8 mouse cellular contexts compared by ENCODE assay signal in the genomic region with DNA sequence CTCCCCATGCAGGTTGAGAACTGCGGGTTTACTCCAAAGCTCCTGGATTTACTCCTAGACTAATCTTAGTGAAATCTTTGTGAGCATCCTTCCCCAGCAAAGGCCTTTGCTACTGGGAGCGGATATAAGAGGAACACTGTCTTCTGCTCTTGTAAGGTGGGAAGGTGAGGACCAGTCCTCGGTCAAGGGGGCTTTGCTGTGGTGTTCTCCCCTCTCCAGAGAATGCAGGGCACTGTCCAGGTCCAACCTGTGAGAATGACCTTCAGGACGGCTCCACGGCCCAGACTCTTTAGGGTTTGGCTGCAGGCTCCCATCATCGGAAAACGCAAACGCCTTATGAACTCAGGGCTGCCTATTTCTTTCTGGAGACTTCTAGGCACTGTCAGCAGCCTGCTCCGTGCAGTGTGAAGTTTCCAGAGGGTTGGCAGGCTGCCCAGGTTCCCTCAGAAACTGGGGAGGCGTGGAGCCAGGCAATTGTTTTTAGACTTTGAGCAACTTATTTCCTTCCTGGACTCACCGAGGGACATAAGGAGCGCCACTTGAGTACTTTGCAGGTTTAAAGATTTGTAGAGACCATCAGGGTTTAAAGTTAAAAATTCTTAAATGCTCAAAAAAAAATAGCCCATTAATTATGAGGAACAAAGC.
DNase-seq lines count a peak whose midpoint lies in the region; ATAC-seq and TF ChIP-seq lines count a peak whose summit lies in the region.

No protein-coding gene starts in this region.

- H3K36me3 ChIP-seq in midbrain, embryonic 16.5 days (ENCODE audit: control insufficient read depth, insufficient read depth, low read length): no peaks in the 10 kb centered on the region
- H3K36me3 ChIP-seq in midbrain, embryonic 15.5 days (replicated peaks): no peaks in the 10 kb centered on the region
- no peaks in the 10 kb centered on the region for H3K36me3 ChIP-seq in forebrain, embryonic 15.5 days
- no peaks in the 10 kb centered on the region for H3K36me3 ChIP-seq in heart, embryonic 14.5 days (ENCODE audit: control insufficient read depth, insufficient read depth, low read length)
- no peaks in the 10 kb centered on the region for H3K36me3 ChIP-seq in thymus, adult 2 months (ENCODE audit: control insufficient read depth, insufficient read depth, low read length)

- DNase-seq in layer of hippocampus, adult 2 months (ENCODE audit: low spot score in 2 of 2): peak; percentile 39 to 49
- DNase-seq in lung, postnatal 14 days: peak; percentile 90
- peak; percentile 55 for DNase-seq in urinary bladder, postnatal 14 days (ENCODE audit: low spot score)
- DNase-seq in thymus, adult 2 months: no peak

- TF ChIP-seq CTCF in layer of hippocampus, adult 2 months (conservative IDR thresholded peaks at IDR 0.05): no peak
- no peak for TF ChIP-seq CTCF in thymus, adult 2 months (IDR thresholded peaks at IDR 0.05; ENCODE audit: borderline replicate concordance, control insufficient read depth, extremely low read depth, insufficient read depth, low read length, poor library complexity)

- no peaks in the 10 kb centered on the region for H3K9me3 ChIP-seq in midbrain, embryonic 16.5 days (replicated peaks; ENCODE audit: control insufficient read depth, low read length, poor library complexity, severe bottlenecking)
- no peaks in the 10 kb centered on the region for H3K9me3 ChIP-seq in midbrain, embryonic 15.5 days
- no peaks in the 10 kb centered on the region for H3K9me3 ChIP-seq in forebrain, embryonic 15.5 days
- no peaks in the 10 kb centered on the region for H3K9me3 ChIP-seq in heart, embryonic 14.5 days (ENCODE audit: control insufficient read depth, low read length)

- no peaks in the 10 kb centered on the region for H3K4me1 ChIP-seq in midbrain, embryonic 16.5 days (ENCODE audit: control insufficient read depth, insufficient read depth, low read length)
- H3K4me1 ChIP-seq in midbrain, embryonic 15.5 days: no peaks in the 10 kb centered on the region
- peaks cover 8% of the 10 kb centered on the region for H3K4me1 ChIP-seq in forebrain, embryonic 15.5 days
- H3K4me1 ChIP-seq in heart, embryonic 14.5 days (ENCODE audit: control insufficient read depth in 2 of 2, insufficient read depth in 2 of 2, low read length in 2 of 2): peaks cover 10 to 19% of the 10 kb centered on the region in 2 experiments
- H3K4me1 ChIP-seq in thymus, adult 2 months (replicated peaks; ENCODE audit: control insufficient read depth, insufficient read depth, low read length): no peaks in the 10 kb centered on the region

- H3K4me3 ChIP-seq in midbrain, embryonic 16.5 days (ENCODE audit: low read depth, low read length): no peak overlapping the region
- H3K4me3 ChIP-seq in midbrain, embryonic 15.5 days: no peak overlapping the region
- H3K4me3 ChIP-seq in forebrain, embryonic 15.5 days: no peak overlapping the region
- H3K4me3 ChIP-seq in heart, embryonic 14.5 days (ENCODE audit: control insufficient read depth in 1 of 2, insufficient read depth in 1 of 2, low read depth in 1 of 2, low read length in 2 of 2): no peak overlapping the region
- no peak overlapping the region for H3K4me3 ChIP-seq in layer of hippocampus, adult 2 months
- no peak overlapping the region for H3K4me3 ChIP-seq in thymus, adult 2 months (ENCODE audit: control insufficient read depth, insufficient read depth, low read length)

- 66% methylated on average over 12 of the region's 12 CpGs for WGBS in midbrain, embryonic 16.5 days
- 60% methylated on average over 12 of the region's 12 CpGs for WGBS in midbrain, embryonic 15.5 days
- 45% methylated on average over 12 of the region's 12 CpGs for WGBS in forebrain, embryonic 15.5 days
- WGBS in heart, embryonic 14.5 days: 24% methylated on average over 12 of the region's 12 CpGs
- 67% methylated on average over 12 of the region's 12 CpGs for WGBS in thymus, adult 2 months

- no peak for TF ChIP-seq POLR2A in thymus, adult 2 months (IDR thresholded peaks at IDR 0.05; ENCODE audit: control insufficient read depth, extremely low read depth, insufficient read depth, low read length, poor library complexity)

- no peak overlapping the region for H3K4me2 ChIP-seq in midbrain, embryonic 16.5 days (ENCODE audit: low read length)
- no peak overlapping the region for H3K4me2 ChIP-seq in midbrain, embryonic 15.5 days
- no peak overlapping the region for H3K4me2 ChIP-seq in forebrain, embryonic 15.5 days (replicated peaks)
- peak overlapping the region; percentile 25; the same call in 1 of the 2 replicates for H3K4me2 ChIP-seq in heart, embryonic 14.5 days (ENCODE audit: low read length)

- H3K27me3 ChIP-seq in midbrain, embryonic 16.5 days (ENCODE audit: control insufficient read depth, insufficient read depth, low read depth, low read length): no peaks in the 10 kb centered on the region
- H3K27me3 ChIP-seq in midbrain, embryonic 15.5 days (replicated peaks): no peaks in the 10 kb centered on the region
- no peaks in the 10 kb centered on the region for H3K27me3 ChIP-seq in forebrain, embryonic 15.5 days
- H3K27me3 ChIP-seq in heart, embryonic 14.5 days (ENCODE audit: control insufficient read depth, insufficient read depth, low read length): no peaks in the 10 kb centered on the region
- H3K27me3 ChIP-seq in thymus, adult 2 months (ENCODE audit: control insufficient read depth, insufficient read depth, low read length): no peaks in the 10 kb centered on the region

- H3K9ac ChIP-seq in midbrain, embryonic 16.5 days (ENCODE audit: low read depth, low read length): no peak overlapping the region
- no peak overlapping the region for H3K9ac ChIP-seq in midbrain, embryonic 15.5 days
- no peak overlapping the region for H3K9ac ChIP-seq in forebrain, embryonic 15.5 days (replicated peaks)
- 0 out of 2 replicates have a peak overlapping the region, but pooled peaks have one; percentile 11 for H3K9ac ChIP-seq in heart, embryonic 14.5 days (ENCODE audit: low read length)

- peak overlapping the region; percentile 7; the same call in 1 of the 2 replicates for H3K27ac ChIP-seq in midbrain, embryonic 16.5 days (ENCODE audit: low read length)
- H3K27ac ChIP-seq in midbrain, embryonic 15.5 days: no peak overlapping the region
- H3K27ac ChIP-seq in forebrain, embryonic 15.5 days (replicated peaks): no peak overlapping the region
- H3K27ac ChIP-seq in heart, embryonic 14.5 days (replicated peaks in 1 of 2; ENCODE audit: control insufficient read depth in 1 of 2, insufficient read depth in 1 of 2, low read depth in 2 of 2, low read length in 2 of 2): peak overlapping the region; percentile 81 to 88
- H3K27ac ChIP-seq in layer of hippocampus, adult 2 months: peak overlapping the region; percentile 54; the same call in 1 of the 2 replicates
- no peak overlapping the region for H3K27ac ChIP-seq in thymus, adult 2 months (ENCODE audit: control insufficient read depth, insufficient read depth, low read length)

- ATAC-seq in midbrain, embryonic 16.5 days: no peak
- ATAC-seq in midbrain, embryonic 15.5 days (replicated peaks): no peak
- ATAC-seq in forebrain, embryonic 15.5 days (replicated peaks): 0 out of 2 replicates have a peak, but pooled peaks have one; percentile 58
- ATAC-seq in heart, embryonic 14.5 days (ENCODE audit: insufficient number of reproducible peaks, insufficient read depth, low FRiP score, low read depth): peak; percentile 79

Comparison
In these comparisons a context has a peak if more than half of its experiments do, and no peak if none do; other contexts are left out.
1. H3K27ac ChIP-seq: peak in midbrain, embryonic 16.5 days (single experiment), heart, embryonic 14.5 days (2 of 2) and layer of hippocampus, adult 2 months (single experiment); none in midbrain, embryonic 15.5 days (single experiment), forebrain, embryonic 15.5 days (single experiment) and thymus, adult 2 months (single experiment).
2. ATAC-seq: peak in forebrain, embryonic 15.5 days (single experiment) and heart, embryonic 14.5 days (single experiment); none in midbrain, embryonic 16.5 days (single experiment) and midbrain, embryonic 15.5 days (single experiment).